Mouse (Mus musculus) ES-Bruce4 (cell line): ENCODE measurements around the gene Vipr1.

ENCODE experiments used
- CTCF ChIP-seq: IDR thresholded peaks from one replicate; pipeline ENCODE4 v1.8.1; 2011; ENCODE audit warnings: low read depth, low read length
- EP300 ChIP-seq: IDR thresholded peaks from 2 replicates; pipeline ENCODE4 v1.6.1; 2011; ENCODE audit warnings: low read depth, low read length; ENCODE audit not compliant: insufficient read depth
- POLR2A ChIP-seq: IDR thresholded peaks from one replicate; pipeline ENCODE4 v1.8.1; 2011; ENCODE audit warnings: low read length; ENCODE audit not compliant: insufficient read depth

- no peak for TF ChIP-seq POLR2A
- no peak for TF ChIP-seq CTCF
- TF ChIP-seq EP300: no peak
These were observed 43.0 kb upstream of the Vipr1 start for GRCm38 (mm10) chr9:121599551-121599950.
